Mouse (Mus musculus) hindbrain, embryonic 16.5 days (tissue): ENCODE results near the gene Pnmal1. TPM values are rescaled to one million over a fixed set of nuclear protein-coding genes. Genes with fewer than 3 reads are reported as not detected.

Experiments
- polyA plus RNA-seq: library from polyadenylated mRNA; unstranded; fragments of >200 nt; fragmentation: Nextera tagmentation; extraction: Ambion mirVana; gene quantifications from 2 replicates; pipeline ENCODE4 v1.2.1, GENCODE M21; 2015

Pnmal1 gene
- polyA plus RNA-seq, 1 experiment from 2014 or later, result 57.4 TPM

Other genes with a start within 250 kb of the Pnmal1 start
- gene Ceacam9, start 237.8 kb upstream of the Pnmal1 start, polyA plus RNA-seq, result 0.33 and 0.51 TPM in 2 replicates
- gene Ap2s1, start 221.3 kb upstream of the Pnmal1 start, polyA plus RNA-seq, result 447 and 505 TPM in 2 replicates
- gene Slc1a5, start 178.3 kb upstream of the Pnmal1 start, polyA plus RNA-seq, result 9.6 and 11.5 TPM in 2 replicates
- 159 and 170 TPM in 2 replicates for gene Strn4, start 143.8 kb upstream of the Pnmal1 start, polyA plus RNA-seq
- 46.9 and 48.4 TPM in 2 replicates for gene Fkrp, start 142.9 kb upstream of the Pnmal1 start, polyA plus RNA-seq
- 5.2 and 6.5 TPM in 2 replicates for gene Prkd2, start 116.8 kb upstream of the Pnmal1 start, polyA plus RNA-seq
- 2.9 and 3.5 TPM in 2 replicates for gene Dact3, start 84.4 kb upstream of the Pnmal1 start, polyA plus RNA-seq
- 1.5 and 1.6 TPM in 2 replicates for gene Gng8, start 67.9 kb upstream of the Pnmal1 start, polyA plus RNA-seq
- 0.14 and 0.26 TPM in 2 replicates for gene Ptgir, start 53.2 kb upstream of the Pnmal1 start, polyA plus RNA-seq
- gene Calm3, start 35.6 kb upstream of the Pnmal1 start, polyA plus RNA-seq, result 419 and 442 TPM in 2 replicates
- gene Pnmal2, start 15.0 kb upstream of the Pnmal1 start, polyA plus RNA-seq, result 143 and 146 TPM in 2 replicates
- gene Gm42372, start 23.4 kb downstream of the Pnmal1 start, polyA plus RNA-seq, result 5.7 and 7.4 TPM in 2 replicates
- 7.9 and 9.9 TPM in 2 replicates for gene Ccdc8, start 33.0 kb downstream of the Pnmal1 start, polyA plus RNA-seq
- 132 and 138 TPM in 2 replicates for gene Ppp5c, start 68.2 kb downstream of the Pnmal1 start, polyA plus RNA-seq
- 6.9 and 8.9 TPM in 2 replicates for gene Hif3a, start 102.7 kb downstream of the Pnmal1 start, polyA plus RNA-seq
- gene Psg16, start 114.4 kb downstream of the Pnmal1 start, polyA plus RNA-seq, result 5.0 and 5.6 TPM in 2 replicates
- 0.06 TPM in 1 of 2 replicates, not detected in the other for gene Ceacam3, start 190.6 kb downstream of the Pnmal1 start, polyA plus RNA-seq
- not detected in 2 replicates for gene Psg29, start 243.8 kb downstream of the Pnmal1 start, polyA plus RNA-seq